Mouse (Mus musculus): ENCODE data around the gene Gm4792. TPM values are rescaled to one million over a fixed set of nuclear protein-coding genes. Genes with fewer than 3 reads are reported as not detected.
A peak's percentile ranks its signal among the peaks of the same experiment; 100 is the strongest.

The Gm4792 gene
- polyA plus RNA-seq, 1 experiment from 2014 or later, result 0.23 TPM

DNA sequence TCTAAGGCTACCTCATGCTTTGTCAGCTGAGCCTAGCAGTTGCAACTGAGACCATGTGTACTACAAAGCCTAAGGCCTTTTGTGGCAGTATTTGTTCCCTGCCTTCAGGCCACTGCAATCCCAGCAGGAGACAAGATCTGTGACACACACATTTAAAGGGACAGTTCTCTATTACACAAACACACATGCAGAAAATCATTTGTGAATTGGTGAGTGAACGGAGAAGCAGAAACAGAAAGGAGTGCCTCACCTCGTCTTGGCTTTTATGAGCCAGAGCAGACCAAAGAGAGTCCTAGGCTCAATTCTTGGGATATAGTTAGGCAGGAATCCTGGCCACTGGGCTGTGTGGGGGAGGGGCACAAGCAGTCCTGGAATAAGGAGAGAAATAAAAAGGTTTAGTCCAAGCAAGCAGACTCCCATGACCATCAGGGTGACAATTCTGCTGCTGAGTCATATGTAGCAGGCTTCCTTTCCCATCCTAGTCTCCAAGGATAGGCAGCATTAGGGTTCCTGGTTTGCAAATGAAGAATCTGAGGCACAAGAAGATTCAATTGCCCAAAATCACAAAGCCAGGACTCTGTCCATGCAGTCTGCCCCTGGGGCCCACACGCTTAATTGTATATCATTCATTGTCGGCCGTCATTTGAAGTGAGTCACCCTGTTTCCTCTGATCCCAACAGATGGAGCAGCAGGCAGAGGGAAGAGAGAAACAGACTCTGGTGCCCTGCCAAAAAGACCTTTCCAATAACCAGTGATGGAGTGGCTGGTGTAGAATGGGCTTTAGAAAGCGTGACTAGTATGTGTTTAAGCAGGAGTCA, 3.4 kb downstream of the Gm4792 start:
- H3K4me2 ChIP-seq (replicated peaks), result no peak overlapping the region
- H3K9ac ChIP-seq (replicated peaks), result no peak overlapping the region
- peak overlapping the region; percentile 13; the same call in 1 of the 2 replicates for H3K27ac ChIP-seq (replicated peaks)
- H3K9me3 ChIP-seq, result no peaks in the 10 kb centered on the region
- no peak overlapping the region for H3K4me3 ChIP-seq
- no peaks in the 10 kb centered on the region for H3K36me3 ChIP-seq
- H3K27me3 ChIP-seq, result no peaks in the 10 kb centered on the region
- ATAC-seq (replicated peaks), result peak; percentile 63
- H3K4me1 ChIP-seq, result peaks cover 17% of the 10 kb centered on the region
- 15% methylated on average over 6 of the region's 6 CpGs for WGBS

DNA sequence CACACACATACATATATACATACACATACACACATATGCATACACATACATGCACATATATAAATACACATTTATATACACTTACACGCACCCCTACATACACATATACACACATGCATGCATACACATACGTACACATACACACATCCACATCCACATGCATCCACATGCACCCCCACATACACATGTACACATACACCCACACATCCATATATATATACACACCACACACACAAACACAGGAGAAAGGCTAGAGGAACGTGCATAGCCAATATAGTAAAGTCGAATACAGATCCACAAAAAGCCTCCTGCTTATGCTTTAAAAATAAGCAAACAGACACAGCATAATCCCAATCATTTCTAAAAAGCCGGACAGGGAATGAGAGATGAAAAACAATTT, 4.1 kb downstream of the Gm4792 start:
- 73% methylated on average over 5 of the region's 5 CpGs for WGBS
- Histone ChIP-seq H3K36me3 (no peaks in the 10 kb centered on the region), H3K9me3 (no peaks in the 10 kb centered on the region), H3K27ac (replicated peaks) (peak overlapping the region; percentile 13; the same call in 1 of the 2 replicates), H3K27me3 (no peaks in the 10 kb centered on the region), H3K4me2 (replicated peaks) (no peak overlapping the region), H3K4me1 (peaks cover 17% of the 10 kb centered on the region), H3K9ac (replicated peaks) (no peak overlapping the region), H3K4me3 (no peak overlapping the region)
- ATAC-seq (replicated peaks), result no peak

DNA sequence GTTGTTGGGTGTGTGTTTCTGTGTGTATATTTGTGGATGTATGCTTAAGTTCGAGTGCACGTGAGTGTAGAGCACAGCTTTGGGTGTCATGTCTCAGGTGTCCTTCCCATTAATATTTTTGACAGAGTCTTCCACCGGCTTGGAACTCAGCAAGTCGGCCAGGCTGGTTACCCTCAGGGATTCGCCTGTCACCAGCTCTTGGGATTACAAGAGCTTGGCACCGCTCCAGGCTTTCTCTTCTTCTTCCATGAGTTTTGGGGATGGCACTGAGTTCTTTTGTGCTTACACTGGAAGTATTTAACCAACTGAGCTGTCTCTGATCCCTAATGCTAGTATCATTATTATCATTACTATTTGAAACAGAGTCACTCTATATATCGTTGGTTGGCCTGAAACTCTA, 15.7 kb downstream of the Gm4792 start:
- WGBS, result 80% methylated on average over 7 of the region's 7 CpGs
- no peak overlapping the region for H3K4me3 ChIP-seq
- H3K9me3 ChIP-seq, result no peaks in the 10 kb centered on the region
- no peak overlapping the region for H3K27ac ChIP-seq (replicated peaks)
- H3K9ac ChIP-seq (replicated peaks), result no peak overlapping the region
- ATAC-seq (replicated peaks), result no peak
- H3K36me3 ChIP-seq, result no peaks in the 10 kb centered on the region
- H3K4me2 ChIP-seq (replicated peaks), result no peak overlapping the region
- H3K4me1 ChIP-seq, result 0 out of 2 replicates have a peak, but pooled peaks cover under 1% of the 10 kb centered on the region
- H3K27me3 ChIP-seq, result no peaks in the 10 kb centered on the region

DNA sequence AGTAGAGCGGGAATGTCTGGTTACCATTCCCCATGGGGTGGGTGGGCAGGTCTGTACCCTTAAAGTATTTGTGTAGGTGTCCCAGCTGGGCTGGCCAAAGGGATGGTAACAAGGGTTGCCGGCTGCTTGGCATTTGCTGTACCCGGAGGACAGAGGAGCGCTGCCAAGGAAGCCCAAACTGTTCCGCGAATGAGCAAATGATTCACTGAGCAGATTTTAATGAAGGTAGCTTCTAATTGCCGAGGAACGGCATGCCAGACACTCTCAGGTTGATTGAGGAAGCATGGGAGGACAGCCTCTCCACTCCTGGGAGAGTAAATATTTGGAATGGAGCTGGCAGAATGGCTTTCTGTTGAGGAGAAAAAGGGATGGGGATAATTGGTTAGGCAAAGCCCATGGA, 16.3 kb downstream of the Gm4792 start:
- Histone ChIP-seq H3K9me3 (no peaks in the 10 kb centered on the region), H3K4me3 (no peak overlapping the region), H3K4me2 (replicated peaks) (no peak overlapping the region), H3K27me3 (no peaks in the 10 kb centered on the region), H3K36me3 (no peaks in the 10 kb centered on the region), H3K9ac (replicated peaks) (no peak overlapping the region), H3K27ac (replicated peaks) (no peak overlapping the region), H3K4me1 (0 out of 2 replicates have a peak, but pooled peaks cover 2% of the 10 kb centered on the region)
- no peak for ATAC-seq (replicated peaks)
- 56% methylated on average over 8 of the region's 8 CpGs for WGBS

DNA sequence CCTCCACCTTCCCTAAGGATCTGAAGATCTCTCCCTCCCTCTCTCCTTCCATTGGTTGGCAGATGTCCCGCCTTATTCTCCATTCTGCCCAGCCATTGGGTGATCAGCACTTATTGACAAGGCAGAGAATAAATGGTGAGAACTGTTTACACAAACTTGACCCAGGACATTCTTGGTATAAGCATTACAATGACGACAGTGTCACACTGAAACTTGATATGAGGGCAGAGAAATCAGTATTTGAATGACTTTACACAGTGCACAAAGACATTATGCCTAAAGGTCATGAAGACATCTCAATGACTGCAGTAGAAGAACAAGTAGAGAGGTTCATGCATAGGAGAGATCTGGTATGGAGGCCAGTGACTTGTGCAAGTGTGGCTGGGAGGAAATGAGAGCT, 22.0 kb downstream of the Gm4792 start:
- no peak overlapping the region for H3K4me3 ChIP-seq
- ATAC-seq (replicated peaks), result no peak
- H3K4me1 ChIP-seq, result 0 out of 2 replicates have a peak, but pooled peaks cover 2% of the 10 kb centered on the region
- no peaks in the 10 kb centered on the region for H3K36me3 ChIP-seq
- H3K4me2 ChIP-seq (replicated peaks), result no peak overlapping the region
- H3K9me3 ChIP-seq, result no peaks in the 10 kb centered on the region
- 63% methylated on average over 2 of the region's 2 CpGs for WGBS
- no peaks in the 10 kb centered on the region for H3K27me3 ChIP-seq
- no peak overlapping the region for H3K9ac ChIP-seq (replicated peaks)
- H3K27ac ChIP-seq (replicated peaks), result no peak overlapping the region

DNA sequence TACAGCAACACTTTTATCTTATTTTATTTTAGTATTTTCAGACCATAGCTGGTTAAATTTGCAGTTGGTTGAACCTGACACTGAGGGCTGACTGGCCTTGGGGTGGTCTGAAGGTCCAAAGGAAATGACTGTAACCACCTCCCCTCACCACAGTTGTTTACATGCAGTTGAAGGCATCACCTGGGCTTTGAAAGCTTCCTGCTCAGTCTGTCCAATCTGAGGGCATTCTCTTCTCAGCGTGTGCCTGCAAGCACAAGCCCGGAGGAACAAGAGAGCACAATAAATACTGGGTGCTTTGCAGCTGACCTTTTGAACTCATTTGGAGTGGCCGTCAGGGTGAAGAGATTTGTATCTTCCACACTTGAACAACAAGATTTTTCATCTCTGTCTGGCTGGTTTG, 23.2 kb downstream of the Gm4792 start:
- Histone ChIP-seq H3K4me2 (replicated peaks) (no peak overlapping the region), H3K27me3 (no peaks in the 10 kb centered on the region), H3K36me3 (no peaks in the 10 kb centered on the region), H3K9me3 (no peaks in the 10 kb centered on the region), H3K27ac (replicated peaks) (no peak overlapping the region), H3K9ac (replicated peaks) (no peak overlapping the region), H3K4me3 (no peak overlapping the region), H3K4me1 (0 out of 2 replicates have a peak, but pooled peaks cover 2% of the 10 kb centered on the region)
- WGBS, result 35% methylated on average over 3 of the region's 3 CpGs
- no peak for ATAC-seq (replicated peaks)

DNA sequence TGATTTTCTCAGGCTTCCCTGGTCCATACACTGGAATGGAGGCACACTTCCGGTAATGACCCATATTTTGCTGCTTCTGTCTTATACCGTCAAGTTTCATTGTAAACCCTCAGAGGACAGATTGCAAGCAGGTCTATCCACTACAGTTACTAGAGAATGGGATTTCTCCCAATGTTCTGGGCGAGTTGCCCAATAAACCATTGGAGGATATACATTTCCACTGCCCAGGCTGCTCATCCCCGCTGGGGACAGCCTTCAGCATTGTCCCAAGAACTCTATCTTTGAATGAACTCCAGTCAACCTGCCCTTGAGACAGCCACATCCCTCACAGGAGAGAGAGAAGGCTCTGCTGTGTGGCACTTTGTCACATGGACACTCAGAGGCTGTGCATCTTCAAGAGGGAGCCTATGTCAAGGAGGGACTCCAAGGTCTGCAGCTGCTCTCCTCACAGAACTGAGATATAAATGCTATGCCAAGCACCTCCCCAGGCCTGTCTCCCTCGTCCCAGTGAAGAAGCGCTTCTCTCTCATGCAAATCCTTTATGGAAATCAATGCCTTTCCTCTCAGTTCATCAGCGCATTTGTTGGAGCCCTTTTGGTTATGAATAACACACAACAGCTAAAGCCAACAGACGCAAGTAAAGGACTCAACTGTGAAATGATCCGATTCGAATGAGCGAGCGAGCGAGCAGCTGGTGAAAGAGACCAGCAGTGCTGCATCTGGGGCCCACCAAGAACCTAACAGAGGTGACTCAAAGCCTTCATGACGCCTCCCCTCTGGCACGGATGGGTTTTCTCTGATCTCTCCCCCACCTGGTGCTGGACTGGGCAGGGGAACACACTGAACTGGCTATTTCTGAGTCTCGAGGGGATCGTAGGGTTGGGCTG, 32.6 kb downstream of the Gm4792 start:
- Histone ChIP-seq H3K4me3 (no peak overlapping the region), H3K9me3 (no peaks in the 10 kb centered on the region), H3K27ac (replicated peaks) (peak overlapping the region; percentile 33; the same call in 1 of the 2 replicates), H3K4me2 (replicated peaks) (no peak overlapping the region), H3K27me3 (no peaks in the 10 kb centered on the region), H3K9ac (replicated peaks) (no peak overlapping the region), H3K36me3 (no peaks in the 10 kb centered on the region), H3K4me1 (no peaks in the 10 kb centered on the region)
- no peak for ATAC-seq (replicated peaks)
- 66% methylated on average over 17 of the region's 17 CpGs for WGBS

DNA sequence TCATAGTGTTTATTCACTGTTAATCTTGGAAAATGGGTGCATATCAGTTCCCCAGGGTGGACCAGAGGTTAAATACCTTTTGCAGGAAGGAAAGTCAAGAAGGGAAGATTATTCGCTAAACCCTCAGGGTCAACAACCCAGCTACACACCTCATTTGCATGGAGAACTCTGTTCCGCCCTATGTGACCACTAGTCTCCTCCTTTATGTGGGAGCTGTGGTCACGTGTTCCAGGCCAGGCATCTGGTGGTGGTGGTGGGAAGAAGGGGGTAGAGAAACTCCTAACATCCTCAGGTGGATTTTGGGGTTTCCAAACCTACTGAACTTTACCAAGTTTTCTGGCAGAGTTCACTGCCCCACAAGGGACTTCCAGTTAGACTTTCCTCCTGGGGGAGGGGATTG, 35.3 kb downstream of the Gm4792 start:
- H3K4me1 ChIP-seq, result no peaks in the 10 kb centered on the region
- no peak overlapping the region for H3K27ac ChIP-seq (replicated peaks)
- H3K9ac ChIP-seq (replicated peaks), result no peak overlapping the region
- no peaks in the 10 kb centered on the region for H3K36me3 ChIP-seq
- H3K4me3 ChIP-seq, result no peak overlapping the region
- H3K27me3 ChIP-seq, result no peaks in the 10 kb centered on the region
- WGBS, result 80% methylated on average over 3 of the region's 3 CpGs
- H3K4me2 ChIP-seq (replicated peaks), result no peak overlapping the region
- no peaks in the 10 kb centered on the region for H3K9me3 ChIP-seq
- no peak for ATAC-seq (replicated peaks)

DNA sequence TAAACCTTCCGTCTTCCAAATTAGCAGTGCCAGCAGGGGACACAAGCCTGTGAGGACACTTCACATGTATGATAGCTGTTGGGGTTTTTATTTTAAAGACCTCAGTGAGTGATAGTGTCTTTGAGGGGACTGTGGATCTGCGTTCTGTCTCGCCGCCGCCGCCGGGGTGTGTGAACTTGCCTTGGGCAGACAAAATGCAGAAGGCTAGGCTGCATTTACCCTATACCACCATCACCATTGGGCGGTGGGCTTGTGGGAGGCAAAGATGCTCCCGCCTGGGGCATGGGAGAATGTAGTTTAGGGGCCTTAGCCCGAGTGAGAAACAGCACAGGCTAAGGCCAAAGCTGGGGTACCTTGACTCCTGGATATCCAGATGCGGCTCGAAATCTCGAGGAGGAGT, 35.9 kb downstream of the Gm4792 start:
- H3K4me1 ChIP-seq, result no peaks in the 10 kb centered on the region
- H3K27ac ChIP-seq (replicated peaks), result no peak overlapping the region
- WGBS, result 92% methylated on average over 13 of the region's 13 CpGs
- no peak overlapping the region for H3K4me3 ChIP-seq
- H3K27me3 ChIP-seq, result no peaks in the 10 kb centered on the region
- no peak overlapping the region for H3K4me2 ChIP-seq (replicated peaks)
- H3K9ac ChIP-seq (replicated peaks), result no peak overlapping the region
- ATAC-seq (replicated peaks), result no peak
- H3K36me3 ChIP-seq, result no peaks in the 10 kb centered on the region
- H3K9me3 ChIP-seq, result no peaks in the 10 kb centered on the region

DNA sequence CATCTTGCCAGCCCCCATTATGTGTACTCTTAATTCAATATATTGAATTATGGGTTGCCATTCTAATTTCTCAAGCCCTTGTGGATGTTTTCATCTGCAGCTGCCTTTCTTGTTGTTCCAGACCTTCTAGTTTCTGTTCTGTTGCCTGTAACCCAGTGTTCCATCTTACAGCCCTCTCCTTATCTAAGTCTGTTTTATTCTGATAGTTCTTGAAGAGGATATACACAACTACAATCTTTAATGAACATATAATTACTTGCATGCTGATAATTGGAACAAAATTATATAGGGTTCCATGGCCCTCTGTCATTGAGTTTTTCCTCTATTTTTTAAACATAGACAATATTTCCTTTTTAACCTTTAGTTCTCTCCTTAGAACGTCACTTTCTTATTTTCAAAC, 38.0 kb downstream of the Gm4792 start:
- WGBS, result 80% methylated on average over 1 of the region's 1 CpGs

DNA sequence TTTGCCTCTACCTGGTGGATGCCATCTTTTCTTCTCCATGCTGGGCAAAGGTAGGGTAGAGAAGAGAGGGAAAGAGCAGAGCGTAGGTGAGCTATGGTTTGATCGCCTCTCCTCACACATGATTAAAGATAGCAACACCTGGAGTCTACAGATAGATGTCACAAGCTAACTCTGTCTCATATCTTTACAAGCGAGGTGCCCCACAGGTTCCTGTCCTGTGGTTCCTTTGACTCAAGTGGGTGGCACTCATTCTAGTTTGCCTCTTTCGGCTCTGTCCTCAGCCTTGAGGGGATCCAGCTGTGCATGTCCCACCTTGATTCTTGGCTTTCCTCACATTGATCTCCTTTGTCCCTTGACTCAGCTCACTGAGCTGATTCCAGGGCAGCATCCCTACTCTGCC, 42.0 kb downstream of the Gm4792 start:
- no peak overlapping the region for H3K9ac ChIP-seq (replicated peaks)
- H3K9me3 ChIP-seq, result no peaks in the 10 kb centered on the region
- no peaks in the 10 kb centered on the region for H3K4me1 ChIP-seq
- no peak overlapping the region for H3K27ac ChIP-seq (replicated peaks)
- ATAC-seq (replicated peaks), result no peak
- H3K4me3 ChIP-seq, result no peak overlapping the region
- WGBS, result 94% methylated on average over 4 of the region's 4 CpGs
- no peaks in the 10 kb centered on the region for H3K27me3 ChIP-seq
- H3K36me3 ChIP-seq, result no peaks in the 10 kb centered on the region
- no peak overlapping the region for H3K4me2 ChIP-seq (replicated peaks)

More for the DNA sequence above, 38.0 kb downstream of the Gm4792 start:
- no peaks in the 10 kb centered on the region for H3K36me3 ChIP-seq
- no peak overlapping the region for H3K4me3 ChIP-seq
- no peak overlapping the region for H3K9ac ChIP-seq (replicated peaks)
- no peaks in the 10 kb centered on the region for H3K4me1 ChIP-seq
- H3K4me2 ChIP-seq (replicated peaks), result no peak overlapping the region
- H3K9me3 ChIP-seq, result no peaks in the 10 kb centered on the region
- H3K27me3 ChIP-seq, result no peaks in the 10 kb centered on the region
- no peak for ATAC-seq (replicated peaks)
- no peak overlapping the region for H3K27ac ChIP-seq (replicated peaks)

DNA sequence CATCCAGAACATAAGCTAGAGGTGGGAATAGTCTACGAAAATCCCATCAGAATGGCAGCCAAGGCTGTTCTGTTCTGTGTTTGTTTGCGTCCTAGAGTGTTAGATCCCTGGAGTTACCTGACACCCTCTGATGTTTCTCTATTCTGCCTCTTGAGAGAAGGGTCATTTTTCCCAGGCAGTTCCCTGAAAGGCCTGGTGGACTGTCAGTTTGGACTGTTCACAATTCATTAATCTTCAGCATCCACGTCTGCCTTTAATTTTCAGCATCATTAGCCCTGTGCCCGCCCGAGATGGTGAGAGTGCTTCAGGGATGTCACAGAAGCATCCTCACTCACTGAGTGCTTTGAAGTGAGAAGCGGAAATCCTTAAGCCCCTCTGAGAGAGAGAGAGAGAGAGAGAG, 42.8 kb downstream of the Gm4792 start:
- WGBS, result 69% methylated on average over 6 of the region's 6 CpGs
- H3K4me2 ChIP-seq (replicated peaks), result no peak overlapping the region
- H3K4me3 ChIP-seq, result no peak overlapping the region
- H3K27me3 ChIP-seq, result no peaks in the 10 kb centered on the region
- H3K4me1 ChIP-seq, result no peaks in the 10 kb centered on the region
- no peak overlapping the region for H3K9ac ChIP-seq (replicated peaks)
- no peak overlapping the region for H3K27ac ChIP-seq (replicated peaks)
- no peaks in the 10 kb centered on the region for H3K36me3 ChIP-seq
- ATAC-seq (replicated peaks), result no peak
- H3K9me3 ChIP-seq, result no peaks in the 10 kb centered on the region

Measured in forebrain, embryonic 15.5 days (tissue).